Mouse (Mus musculus): ENCODE measurements around the gene Mrpl21. TPM values are rescaled to one million over a fixed set of nuclear protein-coding genes. Genes with fewer than 3 reads are reported as not detected.

The Mrpl21 gene
- polyA plus RNA-seq, 1 experiment: 81.2 TPM

DNA sequence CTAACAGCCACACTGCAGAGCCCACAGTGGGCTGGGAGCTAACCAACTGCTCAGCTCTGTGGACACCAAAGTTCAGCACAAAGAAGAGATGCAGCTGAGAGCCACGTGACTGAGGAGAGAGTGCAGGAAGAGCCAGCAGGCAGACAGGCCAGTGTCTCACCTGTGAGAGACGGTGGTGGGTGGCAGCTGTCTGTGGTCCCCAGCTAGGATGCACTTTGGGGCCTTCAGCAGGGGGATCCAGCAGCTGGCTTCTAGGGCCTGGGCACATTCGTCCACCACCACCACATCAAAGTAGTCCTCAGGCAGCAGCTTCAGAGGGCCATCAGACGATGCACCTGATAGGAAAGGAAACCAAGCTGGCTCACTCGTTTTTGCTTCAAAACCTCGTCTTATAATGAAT, 11.3 kb upstream of the Mrpl21 start:
- H3K27me3 ChIP-seq (ENCODE audit: control insufficient read depth, insufficient read depth, insufficient read length): no peaks in the 10 kb centered on the region
- no peaks in the 10 kb centered on the region for H3K79me2 ChIP-seq (ENCODE audit: control insufficient read depth, insufficient read depth)
- peaks cover 10% of the 10 kb centered on the region for H3K36me3 ChIP-seq (ENCODE audit: control insufficient read depth, insufficient read depth)
- H3K4me3 ChIP-seq: no peak overlapping the region
- H3ac ChIP-seq (ENCODE audit: control insufficient read depth, insufficient read length): no peak overlapping the region
- no peak overlapping the region for H3K4me2 ChIP-seq (ENCODE audit: low read depth)
- TF ChIP-seq TCF12 (IDR thresholded peaks at IDR 0.05; ENCODE audit: insufficient read depth, poor library complexity, severe bottlenecking) (no peak), TCF3 (IDR thresholded peaks at IDR 0.05; ENCODE audit: insufficient read length, low read depth) (no peak), MAX (IDR thresholded peaks at IDR 0.05; ENCODE audit: low read depth) (no peak), CEBPB (IDR thresholded peaks at IDR 0.05; ENCODE audit: insufficient read depth, poor library complexity, severe bottlenecking) (no peak), POLR2A (IDR thresholded peaks at IDR 0.05; ENCODE audit: insufficient read length, low read depth) (no peak), E2F4 (IDR thresholded peaks at IDR 0.05; ENCODE audit: insufficient read depth) (no peak), SRF (IDR thresholded peaks at IDR 0.05; ENCODE audit: control insufficient read depth, insufficient read length, low read depth) (no peak), POLR2AphosphoS2 (IDR thresholded peaks at IDR 0.05; ENCODE audit: insufficient read length, low read depth) (no peak), MYOG (IDR thresholded peaks at IDR 0.05; ENCODE audit: control insufficient read depth in 1 of 3, insufficient read depth in 1 of 3, insufficient read length in 2 of 3, low read depth in 2 of 3) (no peak), USF1 (IDR thresholded peaks at IDR 0.05; ENCODE audit: low read depth) (no peak), MYOD1 (IDR thresholded peaks at IDR 0.05; ENCODE audit: control insufficient read depth in 1 of 3, insufficient read length in 2 of 3, low read depth in 2 of 3) (no peak), REST (IDR thresholded peaks at IDR 0.05; ENCODE audit: insufficient read depth, insufficient read length) (no peak)

DNA sequence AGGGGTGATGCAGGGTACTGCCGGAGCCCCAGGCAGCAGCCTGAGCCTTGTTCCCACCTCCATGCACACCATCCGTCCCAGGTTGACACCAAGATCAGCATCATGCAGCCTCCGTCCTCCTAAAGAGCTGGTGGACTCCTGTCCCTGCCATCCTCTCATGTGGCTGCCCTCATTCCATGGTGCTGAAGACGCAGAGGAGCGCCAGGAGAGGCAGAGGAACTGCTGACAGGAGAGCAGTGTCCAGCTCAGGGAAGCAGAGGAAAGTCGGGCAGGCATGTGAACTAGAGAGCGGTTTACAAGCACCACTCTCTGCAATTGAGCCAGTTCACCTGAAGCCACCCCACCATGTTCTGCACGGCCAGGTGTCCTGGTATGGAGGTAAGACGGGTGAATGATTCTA, 9.4 kb upstream of the Mrpl21 start:
- Histone ChIP-seq H3K36me3 (ENCODE audit: control insufficient read depth, insufficient read depth) (peaks cover 6% of the 10 kb centered on the region), H3ac (ENCODE audit: control insufficient read depth, insufficient read length) (no peak overlapping the region), H3K27me3 (ENCODE audit: control insufficient read depth, insufficient read depth, insufficient read length) (no peaks in the 10 kb centered on the region), H3K4me2 (ENCODE audit: low read depth) (no peak overlapping the region), H3K4me3 (no peak overlapping the region), H3K79me2 (ENCODE audit: control insufficient read depth, insufficient read depth) (no peaks in the 10 kb centered on the region)
- TF ChIP-seq TCF12 (IDR thresholded peaks at IDR 0.05; ENCODE audit: insufficient read depth, poor library complexity, severe bottlenecking) (no peak), E2F4 (IDR thresholded peaks at IDR 0.05; ENCODE audit: insufficient read depth) (no peak), MYOD1 (IDR thresholded peaks at IDR 0.05; ENCODE audit: control insufficient read depth in 1 of 3, insufficient read length in 2 of 3, low read depth in 2 of 3) (no peak), SRF (IDR thresholded peaks at IDR 0.05; ENCODE audit: control insufficient read depth, insufficient read length, low read depth) (no peak), MYOG (IDR thresholded peaks at IDR 0.05; ENCODE audit: control insufficient read depth in 1 of 3, insufficient read depth in 1 of 3, insufficient read length in 2 of 3, low read depth in 2 of 3) (no peak), POLR2AphosphoS2 (IDR thresholded peaks at IDR 0.05; ENCODE audit: insufficient read length, low read depth) (no peak), CEBPB (IDR thresholded peaks at IDR 0.05; ENCODE audit: insufficient read depth, poor library complexity, severe bottlenecking) (no peak), REST (IDR thresholded peaks at IDR 0.05; ENCODE audit: insufficient read depth, insufficient read length) (no peak), POLR2A (IDR thresholded peaks at IDR 0.05; ENCODE audit: insufficient read length, low read depth) (no peak), MAX (IDR thresholded peaks at IDR 0.05; ENCODE audit: low read depth) (no peak), USF1 (IDR thresholded peaks at IDR 0.05; ENCODE audit: low read depth) (no peak), TCF3 (IDR thresholded peaks at IDR 0.05; ENCODE audit: insufficient read length, low read depth) (no peak)

DNA sequence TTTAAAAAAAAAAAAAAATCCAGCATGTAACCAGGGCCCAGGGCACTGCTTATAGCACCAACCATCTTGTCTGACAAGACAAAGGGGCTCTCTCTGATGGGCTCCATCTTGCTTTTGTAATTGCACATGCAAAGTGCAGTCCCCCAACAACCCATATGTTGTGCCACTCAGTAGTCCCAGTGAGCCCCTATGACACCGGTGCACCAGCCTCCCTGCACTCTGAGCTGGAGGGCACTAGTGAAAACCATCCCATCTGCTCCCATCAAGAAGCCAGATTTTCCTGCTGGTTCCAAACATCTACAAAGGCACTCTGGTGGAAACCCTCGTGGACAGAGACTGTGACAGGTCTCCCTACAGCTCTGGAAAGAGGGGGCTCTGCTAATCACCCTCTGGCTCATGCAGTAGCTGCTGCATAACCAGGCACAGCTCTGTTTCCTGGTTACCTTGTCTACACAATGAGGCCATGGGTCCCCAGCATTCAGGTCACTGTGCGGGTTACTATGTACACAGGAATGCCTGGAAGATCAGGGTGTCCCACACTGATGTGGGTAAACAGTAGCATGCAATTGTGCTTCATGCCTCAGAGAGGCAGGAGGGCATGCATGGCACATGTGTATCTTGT, 6.8 kb upstream of the Mrpl21 start:
- H3K27me3 ChIP-seq (ENCODE audit: control insufficient read depth, insufficient read depth, insufficient read length): no peaks in the 10 kb centered on the region

DNA sequence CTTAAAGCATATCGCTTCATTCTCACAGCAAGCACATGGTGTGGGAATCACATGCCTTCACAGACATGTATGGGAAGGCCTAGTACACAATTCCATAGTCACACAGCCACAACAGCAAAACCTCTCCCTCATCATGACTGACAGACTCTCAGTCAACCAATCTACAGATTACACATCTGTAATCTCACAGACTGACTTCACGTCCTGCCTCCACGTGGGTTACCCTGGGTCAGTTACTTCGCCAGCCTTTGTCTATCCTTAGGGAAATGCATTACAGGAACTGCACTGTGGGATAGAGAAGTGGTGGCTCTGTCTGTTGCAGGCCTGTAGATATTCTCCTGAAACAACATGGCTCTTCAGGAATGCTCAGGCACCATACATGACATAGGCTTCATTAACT, 815 bp upstream of the Mrpl21 start:
- Histone ChIP-seq H3K27me3 (ENCODE audit: control insufficient read depth, insufficient read depth, insufficient read length) (no peaks in the 10 kb centered on the region), H3K36me3 (ENCODE audit: control insufficient read depth, insufficient read depth) (no peaks in the 10 kb centered on the region), H3K79me2 (ENCODE audit: control insufficient read depth, insufficient read depth) (peaks cover 28% of the 10 kb centered on the region), H3K4me2 (ENCODE audit: low read depth) (peak overlapping the region; percentile 99), H3K4me3 (peak overlapping the region; percentile 82), H3ac (ENCODE audit: control insufficient read depth, insufficient read length) (peak overlapping the region; percentile 31)
- TF ChIP-seq USF1 (IDR thresholded peaks at IDR 0.05; ENCODE audit: low read depth) (no peak), TCF12 (IDR thresholded peaks at IDR 0.05; ENCODE audit: insufficient read depth, poor library complexity, severe bottlenecking) (no peak), REST (IDR thresholded peaks at IDR 0.05; ENCODE audit: insufficient read depth, insufficient read length) (no peak), MAX (IDR thresholded peaks at IDR 0.05; ENCODE audit: low read depth) (no peak), POLR2AphosphoS2 (IDR thresholded peaks at IDR 0.05; ENCODE audit: insufficient read length, low read depth) (no peak), TCF3 (IDR thresholded peaks at IDR 0.05; ENCODE audit: insufficient read length, low read depth) (no peak), MYOG (IDR thresholded peaks at IDR 0.05; ENCODE audit: control insufficient read depth in 1 of 3, insufficient read depth in 1 of 3, insufficient read length in 2 of 3, low read depth in 2 of 3) (no peak), E2F4 (IDR thresholded peaks at IDR 0.05; ENCODE audit: insufficient read depth) (no peak), CEBPB (IDR thresholded peaks at IDR 0.05; ENCODE audit: insufficient read depth, poor library complexity, severe bottlenecking) (no peak), POLR2A (IDR thresholded peaks at IDR 0.05; ENCODE audit: insufficient read length, low read depth) (no peak), SRF (IDR thresholded peaks at IDR 0.05; ENCODE audit: control insufficient read depth, insufficient read length, low read depth) (no peak), MYOD1 (IDR thresholded peaks at IDR 0.05; ENCODE audit: control insufficient read depth in 1 of 3, insufficient read length in 2 of 3, low read depth in 2 of 3) (no peak)

More for the DNA sequence above, 6.8 kb upstream of the Mrpl21 start:
- Histone ChIP-seq H3K36me3 (ENCODE audit: control insufficient read depth, insufficient read depth) (peaks cover 6% of the 10 kb centered on the region), H3K4me2 (ENCODE audit: low read depth) (no peak overlapping the region), H3K4me3 (no peak overlapping the region), H3K79me2 (ENCODE audit: control insufficient read depth, insufficient read depth) (no peaks in the 10 kb centered on the region), H3ac (ENCODE audit: control insufficient read depth, insufficient read length) (no peak overlapping the region)
- TF ChIP-seq USF1 (IDR thresholded peaks at IDR 0.05; ENCODE audit: low read depth) (no peak), REST (IDR thresholded peaks at IDR 0.05; ENCODE audit: insufficient read depth, insufficient read length) (no peak), CEBPB (IDR thresholded peaks at IDR 0.05; ENCODE audit: insufficient read depth, poor library complexity, severe bottlenecking) (no peak), TCF12 (IDR thresholded peaks at IDR 0.05; ENCODE audit: insufficient read depth, poor library complexity, severe bottlenecking) (no peak), E2F4 (IDR thresholded peaks at IDR 0.05; ENCODE audit: insufficient read depth) (no peak), POLR2AphosphoS2 (IDR thresholded peaks at IDR 0.05; ENCODE audit: insufficient read length, low read depth) (no peak), MYOD1 (IDR thresholded peaks at IDR 0.05; ENCODE audit: control insufficient read depth in 1 of 3, insufficient read length in 2 of 3, low read depth in 2 of 3) (no peak), POLR2A (IDR thresholded peaks at IDR 0.05; ENCODE audit: insufficient read length, low read depth) (no peak), SRF (IDR thresholded peaks at IDR 0.05; ENCODE audit: control insufficient read depth, insufficient read length, low read depth) (no peak), MYOG (IDR thresholded peaks at IDR 0.05; ENCODE audit: control insufficient read depth in 1 of 3, insufficient read depth in 1 of 3, insufficient read length in 2 of 3, low read depth in 2 of 3) (no peak)
